Mouse (Mus musculus) CH12.LX (cell line): ENCODE results near the gene Sim1. TPM values are rescaled to one million over a fixed set of nuclear protein-coding genes. Genes with fewer than 3 reads are reported as not detected.

Experiments
- DNase-seq: peaks from one replicate; pipeline ENCODE4 v3.0.0-alpha.2; 2013; ENCODE audit errors: extremely low read depth
- H3K27ac ChIP-seq: 2 replicates; pipeline ENCODE4 v1.5.1; 2012; ENCODE audit warnings: low read depth, mild to moderate bottlenecking, control low read depth, moderate library complexity; ENCODE audit not compliant: insufficient read depth
- H3K27me3 ChIP-seq: replicated peaks from 2 replicates; pipeline ENCODE3; 2012; ENCODE audit warnings: inconsistent platforms
- H3K36me3 ChIP-seq, 2 experiments: replicated peaks in 1 of 2; 2 replicates each; pipeline versions ENCODE3 to v1.6.1; 2012; ENCODE audit warnings: inconsistent platforms in 1 of 2, low read length in 1 of 2, mild to moderate bottlenecking in 1 of 2, mixed read lengths in 1 of 2, moderate library complexity in 1 of 2; ENCODE audit not compliant: control insufficient read depth in 1 of 2, insufficient read depth in 1 of 2
- H3K4me1 ChIP-seq, 2 experiments: 2 replicates each; pipeline ENCODE4 v1.6.1; 2012; ENCODE audit warnings: inconsistent platforms in 1 of 2, moderate library complexity in 1 of 2; ENCODE audit not compliant: insufficient read depth in 2 of 2, control insufficient read depth in 1 of 2
- H3K4me2 ChIP-seq: 2 replicates; pipeline ENCODE4 v1.6.1; 2012; ENCODE audit warnings: low read depth, mild to moderate bottlenecking, control low read depth; ENCODE audit not compliant: poor library complexity, insufficient read depth, severe bottlenecking
- H3K4me3 ChIP-seq, 3 experiments: fragments of 150-350 bp in 1 of 3; sonication (generic) in 1 of 3; replicated peaks in 1 of 3; 2 replicates each; pipeline versions ENCODE3 to v1.5.1; 2011 to 2012; ENCODE audit warnings: low read depth in 2 of 3, low read length in 2 of 3, mild to moderate bottlenecking in 2 of 3, moderate library complexity in 2 of 3, control low read depth in 1 of 3, improper control_type of control experiment in 1 of 3, inconsistent platforms in 1 of 3, mixed read lengths in 1 of 3; ENCODE audit not compliant: poor library complexity in 1 of 3
- H3K79me2 ChIP-seq: replicated peaks from 2 replicates; pipeline ENCODE4 v1.6.1; 2012; ENCODE audit warnings: mild to moderate bottlenecking, moderate library complexity; ENCODE audit not compliant: control insufficient read depth, poor library complexity, insufficient read depth, severe bottlenecking; ENCODE audit errors: extremely low read depth
- H3K9ac ChIP-seq: 2 replicates; pipeline ENCODE4 v1.6.1; 2012; ENCODE audit warnings: low read depth, mild to moderate bottlenecking, control low read depth, moderate library complexity; ENCODE audit not compliant: insufficient read depth
- H3K9me3 ChIP-seq: replicated peaks from 2 replicates; pipeline ENCODE3; 2012; ENCODE audit warnings: low read length, inconsistent platforms, mixed read lengths
- BHLHE40 ChIP-seq: IDR thresholded peaks from 2 replicates; pipeline ENCODE4 v1.6.1; 2011; ENCODE audit warnings: mild to moderate bottlenecking, low read depth, low read length, improper control_type of control experiment
- CHD1 ChIP-seq: IDR thresholded peaks from 2 replicates; pipeline ENCODE4 v1.6.1; 2012; ENCODE audit warnings: low read depth, low read length, improper control_type of control experiment, inconsistent platforms
- CTCF ChIP-seq, 2 experiments: IDR thresholded peaks in 1 of 2; conservative IDR thresholded peaks in 1 of 2; 2 replicates each; pipeline ENCODE4 v1.5.1; 2011 to 2012; ENCODE audit warnings: low read depth in 2 of 2, low read length in 2 of 2, improper control_type of control experiment in 1 of 2, inconsistent platforms in 1 of 2, mild to moderate bottlenecking in 1 of 2, moderate library complexity in 1 of 2
- EP300 ChIP-seq: IDR thresholded peaks from 2 replicates; pipeline ENCODE4 v1.6.1; 2011; ENCODE audit warnings: low read length, improper control_type of control experiment
- ETS1 ChIP-seq: conservative IDR thresholded peaks from 2 replicates; pipeline ENCODE4 v1.6.1; 2012; ENCODE audit warnings: low read depth, mild to moderate bottlenecking, inconsistent platforms, low read length, improper control_type of control experiment, moderate library complexity
- IRF4 ChIP-seq: IDR thresholded peaks from 2 replicates; pipeline ENCODE4 v1.6.1; 2014; ENCODE audit warnings: low read depth, mild to moderate bottlenecking, inconsistent platforms, low read length, improper control_type of control experiment
- JUND ChIP-seq: conservative IDR thresholded peaks from 2 replicates; pipeline ENCODE4 v1.6.1; 2011; ENCODE audit warnings: low read depth, low read length, improper control_type of control experiment
- MAX ChIP-seq: IDR thresholded peaks from 2 replicates; pipeline ENCODE4 v1.6.1; 2011; ENCODE audit warnings: low read length, improper control_type of control experiment
- MAZ ChIP-seq: IDR thresholded peaks from 2 replicates; pipeline ENCODE4 v1.6.1; 2012; ENCODE audit warnings: low read depth, mild to moderate bottlenecking, inconsistent platforms, low read length, improper control_type of control experiment, moderate library complexity
- MEF2A ChIP-seq: IDR thresholded peaks from 2 replicates; pipeline ENCODE4 v1.6.1; 2014; ENCODE audit warnings: low read depth, mild to moderate bottlenecking, inconsistent platforms, low read length, improper control_type of control experiment, borderline replicate concordance
- MXI1 ChIP-seq: IDR thresholded peaks from 2 replicates; pipeline ENCODE4 v1.6.1; 2011; ENCODE audit warnings: mild to moderate bottlenecking, low read depth, low read length, improper control_type of control experiment
- MYC ChIP-seq: IDR thresholded peaks from 2 replicates; pipeline ENCODE4 v1.6.1; 2011; ENCODE audit warnings: low read depth, mild to moderate bottlenecking, improper control_type of control experiment, low read length
- POLR2A ChIP-seq: IDR thresholded peaks from 2 replicates; pipeline ENCODE4 v1.6.1; 2011; ENCODE audit warnings: low read depth, mild to moderate bottlenecking, improper control_type of control experiment, low read length
- RCOR1 ChIP-seq: conservative IDR thresholded peaks from 2 replicates; pipeline ENCODE4 v1.6.1; 2012; ENCODE audit warnings: low read depth, mild to moderate bottlenecking, inconsistent platforms, low read length, improper control_type of control experiment
- TCF12 ChIP-seq: IDR thresholded peaks from 2 replicates; pipeline ENCODE4 v1.6.1; 2014; ENCODE audit warnings: low read depth, mild to moderate bottlenecking, inconsistent platforms, low read length, improper control_type of control experiment
- UBTF ChIP-seq: IDR thresholded peaks from 2 replicates; pipeline ENCODE4 v1.6.1; 2012; ENCODE audit warnings: low read depth, mild to moderate bottlenecking, inconsistent platforms, low read length, improper control_type of control experiment, moderate library complexity
- USF1 ChIP-seq: IDR thresholded peaks from 2 replicates; pipeline ENCODE4 v1.6.1; 2014; ENCODE audit warnings: low read depth, mild to moderate bottlenecking, inconsistent platforms, low read length, improper control_type of control experiment
- USF2 ChIP-seq: conservative IDR thresholded peaks from 2 replicates; pipeline ENCODE4 v1.6.1; 2011; ENCODE audit warnings: low read depth, low read length, improper control_type of control experiment
- ZC3H11A ChIP-seq: IDR thresholded peaks from 2 replicates; pipeline ENCODE4 v1.6.1; 2012; ENCODE audit warnings: low read depth, mild to moderate bottlenecking, inconsistent platforms, low read length, improper control_type of control experiment
- ZMIZ1 ChIP-seq: IDR thresholded peaks from 2 replicates; pipeline ENCODE4 v1.6.1; 2012; ENCODE audit warnings: low read depth, mild to moderate bottlenecking, inconsistent platforms, low read length, improper control_type of control experiment
- ZNF384 ChIP-seq: IDR thresholded peaks from 2 replicates; pipeline ENCODE4 v1.6.1; 2012; ENCODE audit warnings: low read depth, low read length, improper control_type of control experiment, inconsistent platforms
- dilution Hi-C: fragments of 300-500 bp; cut with MboI; formaldehyde crosslinking; loops from 2 replicates; pipeline ENCODE4 v1.14.3; 2020; ENCODE audit warnings: low sequenced_read_pairs; ENCODE audit not compliant: extremely low pct_unique_long_range_greater_than_20kb, extremely low pct_ligation_motif_present
- in situ Hi-C: fragments of 300-500 bp; cut with MboI; formaldehyde crosslinking; loops from 3 replicates; pipeline ENCODE4 v1.14.3; 2019; ENCODE audit warnings: low sequenced_read_pairs, low pct_ligation_motif_present, low pct_unique_long_range_greater_than_20kb, mixed read lengths
- polyA plus RNA-seq: library from polyadenylated mRNA; unstranded; fragments of >175 nt; gene quantifications from 2 replicates; pipeline ENCODE4 v1.2.1, GENCODE M21; 2012; ENCODE audit warnings: low read depth; ENCODE audit not compliant: insufficient read length
- total RNA-seq, 2 experiments: library from RNA; depleted of rRNA; stranded (reverse); fragments of 300-350 nt in 1 of 2; fragments of >200 nt in 1 of 2; gene quantifications; 2 replicates each; pipeline ENCODE4 v1.2.3; 2012 to 2014

Sim1 gene
- total and polyA plus RNA-seq, 3 experiments, result 0.03 to 0.07 (median 0.04) TPM

- H3K4me1 ChIP-seq, result peaks cover 0 to 33% of the 10 kb centered on the region in 2 experiments; a peak in 2 of 4 replicates
- no peak overlapping the region for H3K9ac ChIP-seq
- TF ChIP-seq TCF12 (0 out of 2 replicates have a peak, but pooled peaks have one; percentile 61), ZC3H11A (no peak), IRF4 (peak; percentile 51; the same call in 1 of the 2 replicates), MYC (peak; percentile 26; the same call in 1 of the 2 replicates), EP300 (peak; percentile 63), MAX (peak; percentile 74), USF2 (peak; percentile 36), MEF2A (peak; percentile 86), BHLHE40 (peak; percentile 55), MXI1 (0 out of 2 replicates have a peak, but pooled peaks have one; percentile 43), MAZ (peak; percentile 69; the same call in 1 of the 2 replicates), ETS1 (peak; percentile 79), RCOR1 (peak; percentile 56; the same call in 1 of the 2 replicates), UBTF (no peak), ZMIZ1 (no peak), POLR2A (no peak), CTCF (conservative IDR thresholded peaks at IDR 0.05 in 1 of 2, IDR thresholded peaks at IDR 0.05 in 1 of 2; ENCODE audit: low read depth in 2 of 2, low read length in 2 of 2) (no peak), USF1 (peak; percentile 50), JUND (0 out of 2 replicates have a peak, but pooled peaks have one; percentile 7), CHD1 (0 out of 2 replicates have a peak, but pooled peaks have one; percentile 64)
- TF ChIP-seq, all 38 proteins: peak for 15
- H3K4me2 ChIP-seq, result peak overlapping the region; percentile 48; the same call in 1 of the 2 replicates
- H3K79me2 ChIP-seq, result no peaks in the 10 kb centered on the region
- no peak overlapping the region for H3K27ac ChIP-seq
- DNase-seq, result peak; percentile 64
- no peaks in the 10 kb centered on the region for H3K36me3 ChIP-seq
- in situ Hi-C loops (no loop called here), dilution Hi-C loops (no loop called here)
- H3K27me3 ChIP-seq, result no peaks in the 10 kb centered on the region
- peak overlapping the region in 2 of 3 experiments; percentile 26 to 39 for H3K4me3 ChIP-seq
- H3K9me3 ChIP-seq, result no peaks in the 10 kb centered on the region
These were observed 89.1 kb downstream of the Sim1 start for GRCm38 (mm10) chr10:50983620-50984019.

- dilution Hi-C loops, result no loop called here
- Histone ChIP-seq H3K79me2 (no peaks in the 10 kb centered on the region), H3K9ac (no peak overlapping the region), H3K4me2 (0 out of 2 replicates have a peak overlapping the region, but pooled peaks have one; percentile 4), H3K27me3 (no peaks in the 10 kb centered on the region), H3K9me3 (no peaks in the 10 kb centered on the region), H3K36me3 (no peaks in the 10 kb centered on the region), H3K4me1 (peaks cover 6 to 69% of the 10 kb centered on the region in 2 experiments; a peak in 3 of 4 replicates), H3K27ac (no peak overlapping the region), H3K4me3 (no peak overlapping the region)
- TF ChIP-seq ZNF384 (no peak), MAX (no peak), POLR2A (no peak)
- in situ Hi-C loops, result no loop called here
- DNase-seq, result no peak
These were observed 113.2 kb downstream of the Sim1 start for GRCm38 (mm10) chr10:51007798-51008197.
